Mouse (Mus musculus) liver, embryonic 11.5 days (tissue): ENCODE results near the gene Srd5a1. TPM values are rescaled to one million over a fixed set of nuclear protein-coding genes. Genes with fewer than 3 reads are reported as not detected.
"Not testable (repeated sequence)": the region's sequence is repeated elsewhere in the genome, so short reads cannot be mapped to it uniquely, and the experiment has no call there.

ENCODE experiments used
- ATAC-seq: fragments of 200-750 bp; cut with Nextera tagmentation; replicated peaks from 2 replicates; pipeline ENCODE4 v1.8.0; 2017; ENCODE audit warnings: moderate number of reproducible peaks, mild to moderate bottlenecking, moderate TSS enrichment, moderate library complexity; ENCODE audit not compliant: low FRiP score
- DNase-seq: peaks from one replicate; pipeline ENCODE4 v3.0.0-alpha.2; 2017; ENCODE audit warnings: low spot score
- H3K27ac ChIP-seq: fragments of 300-500 bp; sonication (generic); 2 replicates; pipeline ENCODE4 v1.5.1; 2014; ENCODE audit warnings: mild to moderate bottlenecking, low read depth, low read length, control low read depth
- H3K27me3 ChIP-seq: fragments of 300-500 bp; sonication (generic); replicated peaks from 2 replicates; pipeline ENCODE4 v1.6.1; 2014; ENCODE audit warnings: low read length, mixed read lengths; ENCODE audit not compliant: control insufficient read depth, insufficient read depth
- H3K36me3 ChIP-seq: fragments of 300-500 bp; sonication (generic); 2 replicates; pipeline ENCODE4 v1.6.1; 2014; ENCODE audit warnings: mild to moderate bottlenecking, low read length, moderate library complexity, mixed read lengths; ENCODE audit not compliant: control insufficient read depth, insufficient read depth
- H3K4me1 ChIP-seq: fragments of 300-500 bp; sonication (generic); replicated peaks from 2 replicates; pipeline ENCODE4 v1.6.1; 2014; ENCODE audit warnings: low read length, mixed read lengths; ENCODE audit not compliant: control insufficient read depth, insufficient read depth
- H3K4me2 ChIP-seq: fragments of 300-500 bp; sonication (generic); 2 replicates; pipeline ENCODE4 v1.6.1; 2014; ENCODE audit warnings: mild to moderate bottlenecking, control low read depth, moderate library complexity
- H3K4me3 ChIP-seq: fragments of 300-500 bp; sonication (generic); 2 replicates; pipeline ENCODE4 v1.5.1; 2014; ENCODE audit warnings: low read depth, low read length, control low read depth
- H3K9ac ChIP-seq: fragments of 300-500 bp; sonication (generic); 2 replicates; pipeline ENCODE4 v1.6.1; 2014; ENCODE audit warnings: low read depth, low read length, control low read depth
- H3K9me3 ChIP-seq: fragments of 300-500 bp; sonication (generic); 2 replicates; pipeline ENCODE4 v1.6.1; 2016; ENCODE audit warnings: low read length, inconsistent platforms, mixed read lengths; ENCODE audit not compliant: control insufficient read depth
- WGBS: fragments of 180-500 bp; shearing (Covaris S2); extraction: QIAGEN DNeasy Blood & Tissue Kit; methylation state at CpG from one replicate; pipeline ENCODE4 v1.1.7; 2014; 5-methylcytosine and 5-hydroxymethylcytosine counted together
- polyA plus RNA-seq: library from polyadenylated mRNA; unstranded; fragments of >200 nt; fragmentation: Nextera tagmentation; extraction: Ambion mirVana; gene quantifications from 2 replicates; pipeline ENCODE4 v1.2.1, GENCODE M21; 2014

Gene Srd5a1
- polyA plus RNA-seq, 1 experiment from 2014 or later, result 9.9 TPM

DNA sequence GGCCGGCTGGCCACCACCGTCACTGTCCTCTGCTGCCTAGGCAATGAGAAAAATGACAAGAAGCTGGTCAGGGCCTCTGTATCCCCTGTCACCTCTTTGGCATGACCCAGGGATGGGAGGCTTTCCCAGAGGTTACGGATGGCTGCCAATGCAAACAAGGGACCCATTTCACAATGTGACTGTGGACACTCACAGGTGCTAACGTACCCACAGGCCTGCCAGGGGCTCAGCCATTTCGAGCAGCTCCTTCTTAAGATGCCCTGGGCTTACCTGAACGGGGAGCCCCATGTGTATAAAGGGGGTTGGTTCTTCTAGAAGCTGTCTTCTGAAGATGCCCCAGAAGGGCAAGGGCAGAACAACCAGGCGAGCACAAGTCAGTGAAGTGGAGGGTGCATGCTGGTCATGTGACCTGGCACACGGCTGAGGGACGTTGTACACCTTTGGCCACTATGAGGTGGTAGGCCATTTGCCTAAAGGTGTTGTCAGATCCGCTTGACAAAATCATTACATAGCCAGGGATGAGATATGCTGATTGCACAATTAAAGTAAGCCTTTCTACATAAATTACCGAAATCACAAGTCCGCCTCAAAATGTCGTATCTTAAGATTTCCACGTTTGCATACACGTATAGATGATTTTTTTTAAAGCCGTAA is 33.9 kb downstream of the Srd5a1 start:
- no peak overlapping the region for H3K4me2 ChIP-seq
- H3K4me3 ChIP-seq, result no peak overlapping the region
- H3K36me3 ChIP-seq, result no peaks in the 10 kb centered on the region
- no peaks in the 10 kb centered on the region for H3K9me3 ChIP-seq
- DNase-seq (no peak), ATAC-seq (no peak)
- H3K4me1 ChIP-seq, result no peaks in the 10 kb centered on the region
- no peak overlapping the region for H3K27ac ChIP-seq
- H3K9ac ChIP-seq, result no peak overlapping the region
- no peaks in the 10 kb centered on the region for H3K27me3 ChIP-seq
- WGBS, result 86% methylated on average over 16 of the region's 16 CpGs

DNA sequence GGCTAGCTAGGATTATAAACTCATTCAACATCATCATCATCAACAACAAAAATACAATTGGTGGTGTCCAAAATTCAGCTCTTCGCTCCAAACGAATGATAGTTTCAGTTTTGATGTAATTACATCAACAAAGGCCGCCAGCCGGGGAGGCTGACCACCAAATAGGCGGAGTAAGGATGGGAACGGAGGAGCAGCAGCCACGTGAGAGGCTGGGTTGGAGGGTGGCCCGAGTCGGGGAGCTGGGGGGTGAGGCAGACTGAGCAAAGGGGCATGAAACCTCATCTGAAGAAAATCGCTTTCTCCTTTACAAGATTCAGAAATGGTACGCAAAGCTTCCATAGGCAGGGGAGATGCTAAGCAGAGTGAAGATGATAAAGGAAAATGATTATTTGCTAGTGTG is 34.6 kb downstream of the Srd5a1 start:
- ATAC-seq, result no peak
- Histone ChIP-seq H3K4me1 (no peaks in the 10 kb centered on the region), H3K9ac (no peak overlapping the region), H3K4me2 (no peak overlapping the region), H3K27me3 (no peaks in the 10 kb centered on the region), H3K27ac (no peak overlapping the region), H3K9me3 (no peaks in the 10 kb centered on the region), H3K36me3 (no peaks in the 10 kb centered on the region), H3K4me3 (no peak overlapping the region)
- DNase-seq, result no peak
- 71% methylated on average over 11 of the region's 11 CpGs for WGBS

DNA sequence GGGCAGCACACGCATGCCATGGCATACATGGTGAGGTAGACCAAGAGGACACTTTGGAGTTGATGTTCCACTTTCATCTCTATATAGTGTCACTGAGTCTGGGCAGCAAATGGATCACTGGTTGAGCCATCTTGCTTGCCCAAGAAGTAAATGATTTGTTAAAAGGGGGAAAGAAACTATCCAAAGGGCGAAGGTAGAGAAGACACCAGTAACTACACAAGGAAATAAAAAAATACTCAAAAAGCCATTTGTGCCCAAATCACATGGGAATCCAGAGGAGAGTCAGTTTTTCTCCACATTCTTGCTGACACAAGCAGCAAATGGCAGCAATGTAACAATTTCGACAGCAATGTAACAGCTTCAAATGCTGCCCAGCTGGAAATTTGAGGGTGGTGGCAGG is 38.6 kb downstream of the Srd5a1 start:
- Histone ChIP-seq H3K4me1 (no peaks in the 10 kb centered on the region), H3K27ac (no peak overlapping the region), H3K36me3 (no peaks in the 10 kb centered on the region), H3K4me3 (no peak overlapping the region), H3K9me3 (no peaks in the 10 kb centered on the region), H3K9ac (no peak overlapping the region), H3K4me2 (no peak overlapping the region), H3K27me3 (no peaks in the 10 kb centered on the region)
- WGBS, result 86% methylated on average over 3 of the region's 3 CpGs
- DNase-seq, result no peak
- no peak for ATAC-seq

DNA sequence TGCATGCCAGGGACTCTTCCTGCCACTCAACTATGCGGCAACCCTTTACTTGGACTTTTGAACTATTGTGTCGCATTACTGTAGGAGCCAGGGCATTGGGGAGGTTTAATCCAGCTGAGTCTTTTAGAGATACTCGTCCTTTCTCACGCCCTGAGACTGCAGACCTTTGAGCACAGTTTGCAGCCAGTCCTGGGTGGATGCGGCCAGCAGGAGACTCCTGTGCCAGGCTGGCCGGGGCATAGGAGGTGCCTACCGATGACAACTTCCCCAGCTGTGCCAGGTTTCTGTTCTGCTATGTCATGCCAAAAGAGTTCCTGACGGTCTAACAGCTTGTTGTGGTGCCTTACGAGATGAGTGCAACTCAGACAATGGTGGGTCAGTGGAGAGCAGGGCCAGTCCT is 42.0 kb downstream of the Srd5a1 start:
- no peaks in the 10 kb centered on the region for H3K9me3 ChIP-seq
- H3K27me3 ChIP-seq, result no peaks in the 10 kb centered on the region
- H3K36me3 ChIP-seq, result no peaks in the 10 kb centered on the region
- H3K4me3 ChIP-seq, result no peak overlapping the region
- H3K27ac ChIP-seq, result no peak overlapping the region
- whole genome bisulfite sequencing, result 78% methylated on average over 9 of the region's 9 CpGs
- no peak overlapping the region for H3K4me2 ChIP-seq
- DNase-seq, result no peak
- no peak for ATAC-seq
- no peak overlapping the region for H3K9ac ChIP-seq
- no peaks in the 10 kb centered on the region for H3K4me1 ChIP-seq

DNA sequence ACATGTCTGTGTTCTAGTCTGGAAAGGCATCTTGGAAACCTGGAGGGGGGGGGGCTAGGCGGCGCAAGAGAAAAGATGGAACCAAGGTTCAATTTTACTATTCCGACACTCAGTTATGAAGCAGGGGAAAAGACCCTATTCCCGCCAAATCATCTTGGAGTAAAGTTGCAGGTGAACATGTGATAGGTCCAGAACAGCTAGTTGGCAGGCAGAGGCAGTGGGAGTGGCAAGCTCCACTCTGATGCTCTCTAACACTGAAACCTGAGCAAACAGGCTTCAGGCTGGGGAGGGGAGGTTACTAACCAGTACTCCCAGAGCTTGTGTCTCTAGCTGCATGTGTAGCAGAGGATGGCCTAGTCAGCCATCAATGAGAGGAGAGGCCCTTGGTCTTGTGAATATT is 45.8 kb downstream of the Srd5a1 start:
- not testable (repeated sequence) for H3K9me3 ChIP-seq, DNase-seq, H3K4me2 ChIP-seq, H3K4me1 ChIP-seq, H3K27ac ChIP-seq, H3K36me3 ChIP-seq, H3K4me3 ChIP-seq, H3K27me3 ChIP-seq, H3K9ac ChIP-seq, ATAC-seq
- WGBS, result 83% methylated on average over 4 of the region's 4 CpGs

DNA sequence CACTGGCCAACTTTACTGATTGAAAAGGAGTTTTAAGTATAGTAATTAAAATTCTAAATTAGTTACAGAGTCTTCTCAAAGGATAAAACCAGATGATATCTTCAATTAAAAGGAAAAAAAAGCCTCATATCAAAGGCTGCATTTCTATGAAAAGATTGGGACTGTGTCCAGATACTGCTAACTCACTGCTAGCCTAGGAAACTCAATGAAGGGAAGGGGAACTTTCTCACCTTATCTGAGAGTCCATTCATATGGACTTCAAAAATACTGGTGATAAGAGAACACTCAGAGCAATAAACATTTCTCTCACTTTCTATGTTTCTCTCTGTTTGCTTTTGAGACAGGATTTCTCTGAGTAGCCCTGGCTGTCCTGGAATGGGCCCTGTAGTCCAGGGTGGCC is 46.7 kb downstream of the Srd5a1 start:
- ATAC-seq (no peak), DNase-seq (no peak)
- H3K4me3 ChIP-seq, result no peak overlapping the region
- H3K36me3 ChIP-seq, result no peaks in the 10 kb centered on the region
- H3K4me1 ChIP-seq, result peaks cover 3% of the 10 kb centered on the region; the same call in 1 of the 2 replicates
- no peaks in the 10 kb centered on the region for H3K9me3 ChIP-seq
- no peaks in the 10 kb centered on the region; the same call in 1 of the 2 replicates for H3K27me3 ChIP-seq
- H3K9ac ChIP-seq, result no peak overlapping the region
- no peak overlapping the region for H3K27ac ChIP-seq
- no peak overlapping the region for H3K4me2 ChIP-seq

DNA sequence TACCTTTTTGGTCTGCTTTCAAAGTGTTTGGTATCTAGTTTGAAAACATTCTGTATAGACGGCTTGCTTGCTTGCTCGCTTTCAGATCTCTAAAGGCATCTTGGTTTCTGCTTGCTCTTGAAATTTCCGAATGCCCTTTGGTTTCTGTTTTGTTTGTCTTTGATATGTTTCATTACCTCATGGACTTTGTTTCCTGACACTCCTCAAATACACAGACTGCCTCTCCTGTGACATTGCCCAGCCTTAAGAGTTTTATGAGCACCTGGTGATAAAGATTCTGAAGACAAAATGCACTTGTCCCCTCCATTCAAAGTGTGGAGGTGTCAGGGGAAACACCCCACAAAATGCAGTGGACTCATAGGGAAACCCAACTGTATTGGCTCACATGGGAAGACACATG is 47.3 kb downstream of the Srd5a1 start:
- H3K4me3 ChIP-seq, result no peak overlapping the region
- no peak for ATAC-seq
- H3K27me3 ChIP-seq, result no peaks in the 10 kb centered on the region; the same call in 1 of the 2 replicates
- no peak overlapping the region for H3K4me2 ChIP-seq
- no peaks in the 10 kb centered on the region for H3K9me3 ChIP-seq
- DNase-seq, result no peak
- 63% methylated on average over 3 of the region's 3 CpGs for WGBS
- H3K4me1 ChIP-seq, result peaks cover 3% of the 10 kb centered on the region; the same call in 1 of the 2 replicates
- no peak overlapping the region for H3K9ac ChIP-seq
- no peak overlapping the region for H3K27ac ChIP-seq
- no peaks in the 10 kb centered on the region for H3K36me3 ChIP-seq

DNA sequence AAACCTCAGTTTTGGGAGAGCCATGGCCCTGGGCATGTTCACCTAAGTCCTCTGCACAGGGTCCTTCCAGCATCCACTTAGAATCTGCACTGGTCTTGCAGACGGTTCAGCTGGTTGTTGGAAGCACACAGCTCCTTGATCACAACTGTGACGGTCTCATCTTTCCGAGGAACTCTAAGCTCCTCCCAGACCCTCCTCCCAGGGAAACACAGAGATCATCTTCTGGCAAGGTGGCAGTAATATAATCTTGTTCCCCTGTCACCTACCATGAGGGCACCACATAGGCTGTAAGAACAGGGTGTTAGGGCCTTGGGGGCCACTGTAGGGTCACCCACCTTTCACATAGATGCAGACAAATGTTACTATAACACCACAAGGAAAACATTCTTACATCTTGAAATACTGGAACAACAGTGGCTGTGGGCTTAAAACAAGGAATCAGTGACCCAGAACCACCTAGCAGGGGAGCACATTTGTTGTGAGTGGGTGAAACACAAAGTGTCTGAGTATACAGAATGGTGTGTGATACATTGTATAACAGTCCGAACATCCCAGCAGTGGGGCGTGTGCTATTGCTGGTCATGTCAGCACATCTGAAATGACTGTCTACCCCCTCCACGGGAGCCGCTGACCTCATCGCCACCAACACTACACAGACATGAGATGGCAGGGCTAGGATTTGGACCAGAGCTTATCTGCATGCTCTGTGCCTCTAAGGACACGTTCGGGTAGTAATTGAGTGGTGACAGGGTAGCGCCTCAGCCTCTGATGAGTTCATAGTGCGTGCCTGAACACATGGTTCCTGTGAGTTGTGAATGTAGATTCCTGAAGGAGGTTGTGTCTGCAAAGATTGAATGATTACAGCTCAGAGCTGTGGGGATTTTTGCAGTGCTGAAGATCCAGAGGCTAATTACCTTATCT is 48.3 kb downstream of the Srd5a1 start:
- 64% methylated on average over 12 of the region's 12 CpGs for WGBS
- Histone ChIP-seq H3K27ac (no peak overlapping the region), H3K4me3 (no peak overlapping the region), H3K9ac (no peak overlapping the region), H3K9me3 (no peaks in the 10 kb centered on the region), H3K36me3 (no peaks in the 10 kb centered on the region), H3K4me2 (no peak overlapping the region), H3K27me3 (no peaks in the 10 kb centered on the region; the same call in 1 of the 2 replicates), H3K4me1 (peaks cover 3% of the 10 kb centered on the region; the same call in 1 of the 2 replicates)
- DNase-seq (no peak), ATAC-seq (no peak)
